Mouse (Mus musculus): ENCODE data around the gene Rora.

The Rora gene

DNA sequence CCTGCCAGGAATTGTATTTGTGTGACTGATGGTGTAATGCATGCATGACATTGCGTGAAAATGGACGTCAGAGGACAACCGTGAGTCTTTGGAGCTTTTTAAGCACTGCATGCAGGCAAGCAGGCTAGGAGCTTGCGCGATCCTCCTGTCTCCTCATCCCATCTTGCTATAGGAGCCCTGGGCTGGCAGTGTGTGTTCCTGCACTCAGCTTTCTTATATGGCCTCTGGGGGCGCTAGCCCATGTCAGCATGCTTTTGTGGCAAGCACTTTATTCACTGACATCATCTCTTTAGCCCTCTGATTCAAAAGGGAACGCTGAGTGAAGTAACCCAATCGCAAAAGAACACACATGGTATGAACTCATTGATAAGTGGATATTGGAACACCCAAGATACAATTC lies 105.7 kb downstream of the Rora start:
- no peak for DNase-seq (ENCODE audit: extremely low read depth, low read depth)

DNA sequence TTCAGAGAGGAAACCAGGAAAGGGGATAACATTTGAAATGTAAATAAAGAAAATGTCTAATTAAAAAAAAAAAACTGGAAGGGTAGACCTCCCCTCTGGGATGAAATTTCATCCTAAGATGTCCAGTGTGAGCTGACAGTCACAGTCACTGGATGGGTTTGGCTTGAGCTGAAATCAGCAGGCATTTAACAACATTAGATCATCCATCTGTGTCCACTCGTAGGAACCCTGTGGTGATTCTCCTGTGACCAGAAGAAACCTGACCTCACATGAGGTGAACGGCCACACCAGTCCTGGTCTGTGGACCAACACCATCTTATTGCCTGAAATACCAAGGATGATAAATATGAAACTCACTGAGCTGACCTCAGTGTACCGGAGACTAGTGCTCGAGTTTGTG lies 106.7 kb downstream of the Rora start:
- no peak for DNase-seq (ENCODE audit: extremely low read depth, low read depth)

DNA sequence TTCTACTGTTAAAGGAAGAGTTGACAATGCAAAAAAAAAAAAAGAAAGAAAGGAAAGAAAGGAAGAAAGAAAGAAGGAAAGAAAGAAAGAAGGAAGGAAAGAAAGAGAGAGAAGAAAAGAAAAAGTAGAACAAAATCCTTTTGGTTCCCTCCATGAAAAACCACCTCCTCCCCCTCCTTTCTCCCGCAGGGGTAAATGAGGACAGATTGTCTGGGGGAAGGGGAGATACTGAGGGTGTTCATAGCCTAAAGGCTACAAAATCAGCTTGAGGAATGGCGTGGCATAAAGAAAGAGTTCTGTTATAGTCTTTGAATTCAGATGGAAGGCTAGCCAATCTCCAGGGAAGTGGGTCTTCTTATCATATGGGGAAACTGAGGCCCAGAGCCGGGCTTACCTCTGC lies 107.3 kb downstream of the Rora start:
- no peak for DNase-seq (ENCODE audit: extremely low read depth, low read depth)

DNA sequence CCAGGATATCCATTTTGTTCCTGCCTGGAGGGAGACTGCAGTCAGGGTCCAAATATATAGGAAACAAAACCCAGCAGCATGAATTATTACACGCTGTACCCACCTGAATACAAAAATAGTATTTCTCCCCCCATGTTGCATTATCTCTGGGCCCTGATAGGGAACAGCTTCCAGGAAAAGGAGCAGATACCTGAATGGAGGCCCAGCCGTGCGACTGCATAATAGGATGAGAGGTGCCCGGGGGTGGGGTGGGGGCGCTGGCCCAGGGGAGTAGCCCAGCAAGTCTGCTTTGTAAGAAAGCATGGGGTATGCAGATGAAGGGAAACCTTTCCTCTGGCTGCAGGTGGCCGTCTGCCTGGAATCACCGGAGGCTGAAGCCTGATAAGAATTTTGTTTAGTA lies 108.1 kb downstream of the Rora start:
- DNase-seq (ENCODE audit: extremely low read depth, low read depth): no peak

DNA sequence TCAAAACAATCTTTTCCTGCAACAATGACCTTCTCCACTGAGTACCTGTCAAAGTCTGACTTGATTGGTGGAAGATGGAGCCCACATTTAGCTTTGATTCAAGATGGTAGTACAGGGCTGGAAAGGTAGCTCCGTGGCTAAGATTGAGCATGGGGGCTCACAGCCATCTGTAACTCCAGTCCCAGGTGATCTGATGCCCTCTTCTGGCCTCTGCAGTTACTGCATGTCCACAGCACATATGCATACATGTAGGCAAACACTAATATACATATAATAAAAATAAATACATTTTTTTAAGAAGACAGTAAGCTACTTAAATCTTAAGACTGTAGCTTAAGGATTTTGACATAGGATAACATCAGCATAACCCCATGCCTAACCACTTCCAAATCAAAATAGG lies 112.0 kb downstream of the Rora start:
- DNase-seq (ENCODE audit: extremely low read depth, low read depth): no peak

DNA sequence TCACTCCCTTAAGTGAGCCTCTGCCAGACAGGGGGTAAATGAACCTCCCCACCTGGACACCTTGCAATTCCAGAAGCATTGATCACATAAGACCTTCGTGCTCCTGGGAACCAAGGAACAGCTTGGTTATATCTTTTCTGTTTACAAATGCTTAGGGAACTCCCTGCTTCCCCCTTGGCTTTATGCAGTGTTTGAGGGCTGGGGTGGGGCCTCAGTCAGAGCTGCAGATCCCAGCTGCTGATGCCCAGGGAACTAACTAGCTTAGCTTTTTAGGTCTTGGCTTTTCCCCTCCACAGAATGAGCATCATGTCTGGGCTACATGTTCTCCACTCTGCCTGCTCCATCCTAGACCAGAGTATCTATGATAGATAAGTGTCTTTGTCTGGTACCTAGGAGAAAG lies 116.1 kb downstream of the Rora start:
- no peak for DNase-seq (ENCODE audit: extremely low read depth, low read depth)

DNA sequence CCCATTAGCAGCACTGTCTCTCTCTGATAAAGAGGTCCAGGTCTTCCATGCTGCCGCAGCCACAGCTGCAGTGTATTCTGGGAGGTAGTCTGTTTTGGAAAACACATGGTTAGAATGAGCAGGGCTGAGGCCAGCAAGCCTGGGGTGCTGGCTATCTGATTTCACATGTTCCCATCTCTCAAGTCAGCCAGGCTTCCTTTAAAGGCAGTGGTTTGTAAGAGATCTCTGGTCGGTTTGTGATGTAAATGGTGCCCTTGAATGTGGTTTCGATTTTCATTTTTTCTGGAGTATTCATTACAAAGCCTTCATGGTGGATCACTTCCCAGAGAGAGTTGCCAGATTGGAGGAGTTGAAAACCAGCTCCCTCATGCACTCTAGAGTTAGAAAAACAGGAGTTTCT lies 117.8 kb downstream of the Rora start:
- no peak for DNase-seq (ENCODE audit: extremely low read depth, low read depth)

DNA sequence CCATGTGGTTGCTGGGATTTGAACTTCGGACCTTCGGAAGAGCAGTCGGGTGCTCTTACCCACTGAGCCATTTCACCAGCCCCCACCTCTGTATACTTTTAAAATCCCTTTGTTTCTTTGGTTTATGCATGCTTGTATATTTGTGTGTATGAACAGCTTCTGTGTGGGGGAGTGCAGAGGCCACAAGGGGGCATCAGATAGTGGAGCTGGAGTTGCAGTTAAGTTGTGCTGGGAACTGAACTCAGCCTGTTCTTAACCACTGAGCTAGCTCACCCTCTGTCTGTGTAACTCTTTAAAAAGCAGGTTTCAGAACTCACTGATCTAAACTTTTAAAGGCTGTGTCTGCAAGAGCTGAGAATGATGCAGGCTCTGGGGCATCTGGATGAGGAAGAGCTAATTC lies 120.2 kb downstream of the Rora start:
- DNase-seq (ENCODE audit: extremely low read depth, low read depth): no peak

DNA sequence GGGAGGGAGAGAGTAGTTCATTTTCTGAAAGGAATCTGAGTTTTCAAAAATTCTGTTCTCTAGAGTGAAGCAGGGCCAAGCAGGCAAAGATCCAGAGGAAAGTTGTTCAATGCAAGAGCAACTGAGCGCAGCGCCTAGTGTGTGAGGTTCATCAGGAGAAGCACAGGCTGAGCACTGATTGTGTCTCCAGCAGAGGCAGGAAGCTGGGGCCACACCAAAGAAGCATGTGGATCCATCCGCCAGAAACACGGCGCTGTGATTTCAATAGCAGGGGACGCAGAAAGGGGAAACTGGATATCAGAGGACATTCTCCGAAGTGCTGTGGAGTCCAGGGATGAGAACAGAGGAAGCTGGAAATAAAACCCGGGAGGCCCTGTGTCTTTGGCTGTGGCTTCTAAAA lies 128.4 kb downstream of the Rora start:
- DNase-seq (ENCODE audit: extremely low read depth, low read depth): no peak

DNA sequence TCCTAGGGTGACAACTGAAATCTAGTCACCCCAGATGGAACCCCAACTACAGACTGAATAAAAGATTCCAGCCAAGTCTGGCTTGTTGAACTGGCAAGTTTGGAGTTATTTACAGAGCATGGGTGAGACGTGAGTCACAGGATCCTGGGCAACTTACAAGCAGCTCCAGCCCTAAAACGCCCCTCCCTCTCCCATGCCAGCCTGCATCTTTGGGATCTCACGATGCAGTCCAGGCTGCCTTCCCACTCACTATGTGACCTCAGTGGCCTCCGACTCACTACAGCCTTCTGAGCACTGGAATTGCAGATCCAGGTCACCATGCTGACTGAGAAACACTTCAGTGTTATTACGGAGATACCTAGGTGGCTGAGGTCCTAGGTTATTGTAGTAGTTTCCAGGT lies 129.0 kb downstream of the Rora start:
- DNase-seq (ENCODE audit: extremely low read depth, low read depth): no peak

DNA sequence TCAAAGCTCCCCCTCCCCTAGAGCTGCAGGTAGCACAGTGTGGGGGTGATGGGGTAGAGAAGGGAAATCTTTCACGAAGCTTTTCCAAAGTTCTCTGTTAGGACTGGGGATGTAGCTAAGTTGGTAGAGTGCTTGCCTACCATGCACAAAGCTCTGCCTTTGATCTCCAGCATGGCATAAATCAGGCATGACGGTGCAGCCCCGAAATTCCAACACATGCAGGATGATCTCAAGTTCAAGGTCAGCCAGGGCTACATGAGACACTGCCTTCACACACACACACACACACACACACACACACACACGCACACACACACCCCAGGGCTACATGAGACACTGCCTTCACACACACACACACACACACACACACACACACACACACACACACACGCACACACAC lies 129.7 kb downstream of the Rora start:
- DNase-seq (ENCODE audit: extremely low read depth, low read depth): no peak

DNA sequence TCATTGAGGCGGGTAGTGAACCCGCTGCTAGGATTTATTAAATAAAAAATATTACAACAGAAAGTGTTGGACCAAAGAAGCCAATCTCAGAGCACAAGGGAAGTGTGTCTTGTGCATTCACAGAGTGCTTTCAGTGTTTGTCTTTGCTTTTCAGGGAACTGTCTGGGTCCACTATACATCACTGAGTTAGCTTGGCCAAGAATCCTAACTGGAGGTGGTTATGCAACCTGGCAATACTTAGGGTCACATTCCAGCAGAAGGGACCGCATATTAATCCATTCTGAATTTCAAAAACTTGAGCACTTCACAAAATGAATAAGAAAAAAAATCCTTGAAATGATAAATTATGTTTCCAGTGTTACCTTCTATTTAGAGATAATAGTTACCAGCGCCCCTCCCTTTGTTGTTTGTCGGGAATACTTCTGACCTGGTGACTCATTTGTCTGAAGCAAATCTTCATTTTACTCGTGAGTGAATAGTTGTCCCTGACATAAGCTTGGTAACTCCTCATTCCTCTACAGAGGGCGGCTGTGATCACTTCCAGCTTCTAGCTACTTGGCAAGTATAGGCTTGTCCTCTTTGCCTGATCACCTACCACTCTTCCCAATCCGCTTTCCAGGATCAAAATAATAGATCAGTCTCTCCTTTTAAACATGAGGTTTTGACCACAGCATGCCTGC lies 133.2 kb downstream of the Rora start:
- DNase-seq (ENCODE audit: extremely low read depth, low read depth): no peak

DNA sequence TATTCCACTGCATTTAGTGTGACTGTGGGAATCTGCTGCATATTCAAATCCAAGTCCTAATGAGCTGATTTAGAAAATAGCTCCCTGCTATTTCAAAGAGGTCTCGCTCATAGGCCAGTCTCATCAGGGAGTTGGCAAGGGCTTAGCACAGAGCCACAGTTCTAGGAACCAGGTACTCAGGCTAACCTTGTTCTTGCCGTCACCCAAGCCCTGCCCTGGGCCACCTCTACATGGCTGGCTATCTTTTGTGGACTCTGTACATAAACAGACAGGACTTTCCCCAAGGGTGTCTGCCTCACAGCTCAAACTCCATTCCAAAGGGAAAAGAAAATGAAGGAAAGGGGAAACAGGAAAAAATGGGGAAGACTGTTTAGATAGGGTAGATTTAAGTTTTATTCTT lies 134.1 kb downstream of the Rora start:
- no peak for DNase-seq (ENCODE audit: extremely low read depth, low read depth)

DNA sequence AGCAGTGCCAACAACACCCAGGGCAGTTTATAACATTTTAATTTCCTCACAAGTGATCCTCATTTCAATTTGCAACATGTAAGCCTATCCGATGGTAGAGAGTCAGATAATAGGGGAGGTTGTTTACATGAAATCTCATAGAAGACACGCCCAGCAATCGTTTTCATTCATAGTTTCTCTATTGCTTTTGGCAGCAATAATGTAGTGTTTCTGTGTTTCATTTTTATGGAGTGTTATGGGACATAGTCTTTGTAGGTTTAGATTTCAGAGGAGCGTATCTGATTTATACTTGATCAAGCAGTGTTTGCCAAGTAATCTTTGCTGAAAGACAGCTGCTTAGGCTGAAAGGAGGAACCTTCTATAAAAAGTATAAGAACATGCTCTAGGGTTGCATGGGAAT lies 137.3 kb downstream of the Rora start:
- DNase-seq (ENCODE audit: extremely low read depth, low read depth): no peak

DNA sequence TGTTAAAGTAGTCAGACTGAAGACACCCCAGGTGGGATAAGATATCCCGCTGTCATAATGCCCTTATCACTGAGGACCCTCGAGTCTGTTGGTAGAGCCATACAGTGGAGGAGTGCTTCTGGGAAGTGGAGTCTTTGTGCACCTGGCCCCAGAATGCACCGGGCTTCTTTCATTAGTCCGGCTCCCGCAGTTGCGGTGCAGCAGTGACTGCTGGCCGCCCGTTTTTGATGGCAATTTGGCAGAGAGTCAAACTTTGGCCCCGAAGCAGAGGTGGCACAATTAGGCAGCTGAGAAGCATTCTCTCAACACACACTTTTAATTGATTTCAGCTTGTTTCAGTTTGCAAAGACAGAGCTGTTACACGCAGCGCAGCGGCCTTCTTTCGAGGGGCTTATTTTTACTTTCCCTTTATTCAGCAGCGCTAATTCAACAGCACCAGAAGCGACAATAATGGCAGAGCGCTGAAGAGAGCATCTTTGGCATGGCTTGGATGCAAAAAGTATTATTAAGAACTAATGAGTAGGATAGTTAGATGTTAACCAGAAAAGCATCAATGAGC lies 138.5 kb downstream of the Rora start:
- DNase-seq (ENCODE audit: extremely low read depth, low read depth): no peak

DNA sequence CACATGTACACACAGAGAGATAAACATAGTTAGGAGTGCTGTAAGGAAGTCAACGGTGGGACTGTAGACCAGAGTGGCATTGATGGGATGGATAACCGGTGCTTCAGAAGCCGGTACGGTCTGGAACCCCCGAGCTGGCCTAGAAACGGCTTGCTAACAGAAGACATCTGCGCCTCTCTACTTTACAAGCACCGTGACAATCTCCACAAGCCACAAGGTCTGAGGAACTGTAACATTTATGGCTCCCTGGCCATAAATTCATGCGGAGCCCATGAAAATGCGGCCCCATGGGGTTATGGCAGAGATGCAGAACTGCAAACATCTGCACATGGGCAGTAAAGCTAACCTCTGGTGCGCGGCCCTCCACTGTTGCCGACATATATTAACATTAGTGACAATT lies 141.7 kb downstream of the Rora start:
- no peak for DNase-seq (ENCODE audit: extremely low read depth, low read depth)

DNA sequence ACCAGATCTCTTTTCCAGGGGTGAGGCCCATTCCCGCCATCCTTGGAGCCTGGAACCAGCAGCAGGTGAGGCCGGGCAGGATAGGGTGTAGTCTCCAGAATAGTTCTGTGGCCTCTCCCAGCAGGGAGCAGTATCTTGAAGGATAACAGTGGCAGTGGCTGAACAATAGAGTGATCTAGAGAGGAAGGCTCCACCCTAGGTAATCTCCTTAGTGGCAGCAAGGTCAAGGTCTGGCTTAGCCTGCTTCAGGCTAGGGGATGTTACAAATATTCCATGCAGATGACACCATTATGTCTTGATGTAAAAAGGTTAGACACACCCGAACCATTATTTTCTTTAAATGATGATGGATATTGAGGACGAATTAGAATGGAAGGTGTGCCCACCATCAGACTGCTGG lies 144.6 kb downstream of the Rora start:
- DNase-seq (ENCODE audit: extremely low read depth, low read depth): no peak

DNA sequence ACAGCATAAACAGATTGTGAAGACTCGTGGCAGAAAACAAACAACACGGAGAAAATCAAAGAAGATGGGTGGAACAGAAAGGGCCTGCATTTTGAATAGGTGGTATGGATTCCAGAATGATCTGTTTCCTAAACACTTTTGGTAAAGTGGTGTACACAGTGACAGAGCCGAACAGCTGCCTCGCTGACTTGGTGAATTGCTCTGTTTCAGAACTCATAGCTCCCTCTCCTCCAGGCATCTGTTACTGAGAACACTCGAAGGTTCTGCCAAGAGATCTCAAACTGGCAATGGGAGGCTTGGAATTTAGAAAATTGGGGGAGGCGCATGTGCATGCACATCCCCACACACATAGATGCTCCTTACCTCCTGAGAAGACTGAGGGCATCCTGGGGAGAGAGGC lies 145.5 kb downstream of the Rora start:
- no peak for DNase-seq (ENCODE audit: extremely low read depth, low read depth)

DNA sequence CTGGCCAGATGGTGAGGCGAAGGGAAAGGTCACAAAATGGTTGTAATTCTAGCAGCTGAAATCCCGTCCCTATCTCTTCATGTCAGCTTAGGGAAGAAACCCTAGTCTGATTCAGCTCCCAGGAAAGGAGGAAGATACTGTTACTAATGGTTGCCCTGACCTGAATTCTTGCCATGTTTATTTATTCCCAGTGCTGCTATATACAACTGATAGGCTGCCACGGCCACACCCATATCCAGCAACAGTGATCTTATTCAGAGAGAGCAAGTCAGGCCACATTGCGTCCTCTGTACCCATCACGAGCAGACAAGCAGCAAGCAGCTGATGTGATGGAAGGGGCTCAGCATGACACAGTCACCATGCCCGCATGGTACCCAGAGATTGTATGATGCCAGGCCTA lies 150.6 kb downstream of the Rora start:
- DNase-seq (ENCODE audit: extremely low read depth, low read depth): no peak

DNA sequence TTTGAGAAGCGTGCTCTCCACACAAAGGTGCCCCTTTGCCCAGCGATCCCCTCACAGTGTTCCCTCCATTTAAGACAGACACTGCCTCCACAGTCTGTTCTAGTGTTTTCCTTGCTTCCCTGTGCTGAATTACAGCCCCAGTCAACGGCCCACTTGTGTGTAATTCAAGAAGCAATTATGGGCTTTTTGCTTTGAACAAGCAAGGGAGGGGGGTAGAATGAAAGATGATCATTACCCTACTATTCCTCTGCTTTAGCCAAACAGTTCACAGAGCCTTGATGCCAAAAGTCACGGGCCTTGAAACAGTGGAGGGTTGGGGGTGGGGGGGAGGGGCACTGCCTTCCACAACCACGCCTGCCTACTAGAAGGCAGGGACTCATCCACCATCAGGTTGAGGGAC lies 152.2 kb downstream of the Rora start:
- DNase-seq (ENCODE audit: extremely low read depth, low read depth): no peak

DNA sequence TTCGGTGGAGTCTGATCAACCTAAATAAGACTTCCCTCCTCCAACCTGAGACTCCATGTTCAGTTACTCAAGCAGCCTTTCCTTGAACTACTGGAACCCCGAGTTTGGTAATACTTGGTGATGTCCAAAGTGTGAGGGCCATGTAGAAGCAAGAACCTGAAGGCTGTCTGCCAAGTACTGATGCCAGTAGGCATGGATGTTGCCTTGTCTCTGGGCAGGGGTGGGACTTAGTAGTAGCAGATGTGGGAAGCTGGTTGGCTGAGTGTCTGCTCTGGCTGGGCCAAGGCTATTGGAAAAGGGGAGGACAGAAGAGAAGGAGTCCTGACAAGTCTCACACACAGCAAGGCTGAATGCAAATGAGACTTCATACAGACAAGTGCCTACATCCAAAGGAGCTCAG lies 154.1 kb downstream of the Rora start:
- DNase-seq (ENCODE audit: extremely low read depth, low read depth): no peak

DNA sequence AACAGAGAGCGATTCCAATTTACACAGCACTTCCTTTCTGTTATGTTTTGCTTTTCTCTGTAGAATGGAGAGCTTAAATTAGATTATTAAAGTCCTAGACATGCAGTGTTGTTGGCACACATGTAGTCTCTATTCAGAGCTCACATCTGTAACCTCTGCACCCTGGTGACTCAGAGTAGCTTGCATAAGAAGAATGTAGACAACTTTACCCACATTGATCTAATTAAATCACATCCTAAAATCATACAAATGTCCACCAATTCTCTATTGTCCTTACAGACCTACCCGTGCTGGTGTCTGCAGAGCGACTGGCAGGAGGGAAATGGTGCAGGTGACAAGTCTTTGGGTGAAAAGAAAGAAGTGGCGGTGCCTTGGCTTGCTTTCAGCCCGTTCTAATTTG lies 155.9 kb downstream of the Rora start:
- no peak for DNase-seq (ENCODE audit: extremely low read depth, low read depth)

DNA sequence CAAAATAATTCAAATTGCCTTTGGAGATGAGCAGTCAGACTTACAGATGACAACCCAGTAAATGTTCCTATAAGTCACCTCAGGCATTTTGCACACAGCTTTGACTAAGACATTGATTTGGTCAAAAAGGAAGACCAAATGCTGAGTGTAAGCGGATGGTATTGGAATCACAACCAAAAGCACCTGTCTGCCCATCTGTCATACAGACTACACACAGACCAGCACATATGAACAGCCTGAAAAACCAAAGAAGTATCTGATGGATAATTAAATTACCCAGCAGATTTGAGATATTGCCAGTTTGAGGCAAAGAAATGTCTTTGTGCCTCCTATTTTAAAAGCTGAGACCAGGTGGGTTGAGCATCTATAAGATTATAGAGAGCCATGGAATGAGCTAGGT lies 161.1 kb downstream of the Rora start:
- no peak for DNase-seq (ENCODE audit: extremely low read depth, low read depth)

DNA sequence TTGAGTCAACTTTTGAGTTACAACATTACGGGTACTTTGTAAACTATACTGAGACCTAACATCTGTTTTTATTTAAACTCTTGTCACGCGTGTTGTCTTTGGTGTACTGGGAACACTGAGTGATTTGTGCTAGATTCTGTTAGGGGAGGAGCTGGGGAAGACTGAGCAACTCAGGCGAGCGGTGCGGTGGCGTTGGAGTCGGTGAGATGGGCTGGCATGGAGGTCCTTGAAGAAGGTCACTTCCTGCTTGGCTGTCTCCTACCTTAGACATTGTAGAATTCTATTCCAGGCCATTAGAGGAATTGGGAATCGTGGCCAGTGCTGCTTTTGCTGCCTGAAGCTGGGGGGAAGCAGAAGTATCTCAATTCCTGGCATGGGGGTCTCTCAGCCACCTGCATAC lies 162.3 kb downstream of the Rora start:
- no peak for DNase-seq (ENCODE audit: extremely low read depth, low read depth)
